Mouse (Mus musculus): ENCODE measurements around the gene Tmcc1. TPM values are rescaled to one million over a fixed set of nuclear protein-coding genes. Genes with fewer than 3 reads are reported as not detected.

Gene Tmcc1
- total and polyA plus RNA-seq, 3 experiments, result 9.1 to 30.6 TPM; not detected in 1

- Histone ChIP-seq H3K4me3 (ENCODE audit: control insufficient read depth in 1 of 2, insufficient read depth in 1 of 2, low read depth in 2 of 2, low read length in 2 of 2) (no peak overlapping the region), H3K4me1 (ENCODE audit: control insufficient read depth in 1 of 2, insufficient read depth in 2 of 2, low read length in 2 of 2) (0 out of 4 replicates have a peak, but pooled peaks cover 0 to 4% of the 10 kb centered on the region in 2 experiments), H3K9me3 (replicated peaks; ENCODE audit: insufficient read depth, low read length) (no peaks in the 10 kb centered on the region), H3K36me3 (ENCODE audit: control insufficient read depth in 1 of 2, insufficient read depth in 2 of 2, low read length in 2 of 2) (no peaks in the 10 kb centered on the region), H3K27me3 (ENCODE audit: control insufficient read depth in 1 of 2, insufficient read depth in 2 of 2, low read length in 2 of 2) (no peaks in the 10 kb centered on the region), H3K27ac (ENCODE audit: control insufficient read depth, low read depth, low read length) (no peak overlapping the region), H3K79me2 (ENCODE audit: control insufficient read depth, insufficient read depth, low read length, poor library complexity) (no peaks in the 10 kb centered on the region), H3K9ac (ENCODE audit: control insufficient read depth, low read depth, low read length, poor library complexity, severe bottlenecking) (no peak overlapping the region)
- DNase-seq (ENCODE audit: low read depth, low spot score), result no peak
- no peak for TF ChIP-seq TBP (IDR thresholded peaks at IDR 0.05; ENCODE audit: low read depth, low read length)
- no peak for TF ChIP-seq GABPA (IDR thresholded peaks at IDR 0.05; ENCODE audit: low read depth, low read length)
- no peak for TF ChIP-seq UBTF (IDR thresholded peaks at IDR 0.05; ENCODE audit: borderline replicate concordance, insufficient read depth, low read depth, low read length)
- TF ChIP-seq MXI1 (IDR thresholded peaks at IDR 0.05; ENCODE audit: low read depth, low read length), result no peak
- TF ChIP-seq USF2 (IDR thresholded peaks at IDR 0.05; ENCODE audit: borderline replicate concordance in 1 of 2, insufficient read depth in 1 of 2, low read depth in 1 of 2, low read length in 2 of 2), result no peak
- TF ChIP-seq KAT2A (conservative IDR thresholded peaks at IDR 0.05; ENCODE audit: low read depth, low read length), result no peak
- no peak for TF ChIP-seq POLR2AphosphoS2 (IDR thresholded peaks at IDR 0.05; ENCODE audit: low read length)
- TF ChIP-seq HCFC1 (IDR thresholded peaks at IDR 0.05; ENCODE audit: low read depth, low read length), result no peak
- no peak for TF ChIP-seq POLR2AphosphoS5 (IDR thresholded peaks at IDR 0.05; ENCODE audit: borderline replicate concordance, low read depth, low read length)
Observed at GRCm38 (mm10) chr6:116005275-116005958, 187.9 kb downstream of the Tmcc1 start.

GRCm38 (mm10) chr6:116004716-116005115, 188.6 kb downstream of the Tmcc1 start:
- TF ChIP-seq POLR2AphosphoS2 (IDR thresholded peaks at IDR 0.05; ENCODE audit: low read length) (no peak), SIN3A (IDR thresholded peaks at IDR 0.05; ENCODE audit: low read length) (no peak), ELF1 (IDR thresholded peaks at IDR 0.05; ENCODE audit: low read depth, low read length) (no peak), TCF12 (IDR thresholded peaks at IDR 0.05; ENCODE audit: low read depth, low read length) (no peak), ZMIZ1 (IDR thresholded peaks at IDR 0.05; ENCODE audit: low read depth, low read length) (no peak), MYC (IDR thresholded peaks at IDR 0.05; ENCODE audit: low read depth, low read length) (no peak), USF1 (IDR thresholded peaks at IDR 0.05; ENCODE audit: low read depth, low read length) (no peak), CTCF (IDR thresholded peaks at IDR 0.05 in 2 of 3, conservative IDR thresholded peaks at IDR 0.05 in 1 of 3; ENCODE audit: control insufficient read depth in 1 of 3, insufficient read depth in 1 of 3, low read depth in 2 of 3, low read length in 3 of 3, poor library complexity in 1 of 3, severe bottlenecking in 1 of 3) (no peak), USF2 (IDR thresholded peaks at IDR 0.05; ENCODE audit: borderline replicate concordance in 1 of 2, insufficient read depth in 1 of 2, low read depth in 1 of 2, low read length in 2 of 2) (no peak), MAZ (IDR thresholded peaks at IDR 0.05; ENCODE audit: low read depth, low read length) (no peak), TBP (IDR thresholded peaks at IDR 0.05; ENCODE audit: low read depth, low read length) (no peak), RCOR1 (IDR thresholded peaks at IDR 0.05; ENCODE audit: low read depth, low read length) (no peak), GATA1 (IDR thresholded peaks at IDR 0.05; ENCODE audit: low read depth, low read length) (no peak), SMC3 (IDR thresholded peaks at IDR 0.05; ENCODE audit: low read depth, low read length) (no peak), NELFE (IDR thresholded peaks at IDR 0.05; ENCODE audit: low read depth, low read length) (no peak), ZC3H11A (IDR thresholded peaks at IDR 0.05; ENCODE audit: low read depth, low read length) (no peak), MXI1 (IDR thresholded peaks at IDR 0.05; ENCODE audit: low read depth, low read length) (no peak), TAL1 (IDR thresholded peaks at IDR 0.05; ENCODE audit: low read length) (no peak), KAT2A (conservative IDR thresholded peaks at IDR 0.05; ENCODE audit: low read depth, low read length) (no peak), RAD21 (IDR thresholded peaks at IDR 0.05; ENCODE audit: low read depth, low read length) (no peak)
- Histone ChIP-seq H3K4me3 (ENCODE audit: control insufficient read depth in 1 of 2, insufficient read depth in 1 of 2, low read depth in 2 of 2, low read length in 2 of 2) (no peak overlapping the region), H3K79me2 (ENCODE audit: control insufficient read depth, insufficient read depth, low read length, poor library complexity) (no peaks in the 10 kb centered on the region), H3K9me3 (replicated peaks; ENCODE audit: insufficient read depth, low read length) (no peaks in the 10 kb centered on the region), H3K9ac (ENCODE audit: control insufficient read depth, low read depth, low read length, poor library complexity, severe bottlenecking) (no peak overlapping the region), H3K27ac (ENCODE audit: control insufficient read depth, low read depth, low read length) (no peak overlapping the region), H3K36me3 (ENCODE audit: control insufficient read depth in 1 of 2, insufficient read depth in 2 of 2, low read length in 2 of 2) (no peaks in the 10 kb centered on the region), H3K27me3 (ENCODE audit: control insufficient read depth in 1 of 2, insufficient read depth in 2 of 2, low read length in 2 of 2) (no peaks in the 10 kb centered on the region), H3K4me1 (ENCODE audit: control insufficient read depth in 1 of 2, insufficient read depth in 2 of 2, low read length in 2 of 2) (no peaks in the 10 kb centered on the region)
- no peak for DNase-seq (ENCODE audit: low read depth, low spot score)

Measured in MEL (cell line).